ENCODE assay signal across 8 mouse cellular contexts in genomic region chr2:5950766-5951595, GRCm38 (mm10). TPM values are rescaled to one million over a fixed set of nuclear protein-coding genes. Genes with fewer than 3 reads are reported as not detected.
DNase-seq lines count a peak whose midpoint lies in the region; ATAC-seq and TF ChIP-seq lines count a peak whose summit lies in the region.

Gene Upf2, plus strand, starts transcription at chr2:5951469.

- H3K9me3 ChIP-seq in embryonic facial prominence, embryonic 14.5 days (ENCODE audit: control insufficient read depth, low read length) = no peaks in the 10 kb centered on the region
- H3K9me3 ChIP-seq in limb, embryonic 13.5 days = no peaks in the 10 kb centered on the region
- no peaks in the 10 kb centered on the region for H3K9me3 ChIP-seq in midbrain, embryonic 16.5 days (replicated peaks; ENCODE audit: control insufficient read depth, low read length, poor library complexity, severe bottlenecking)

- H3K4me2 ChIP-seq in embryonic facial prominence, embryonic 14.5 days (ENCODE audit: low read depth, low read length) = peak within 1 kb of the TSS; percentile 77
- H3K4me2 ChIP-seq in limb, embryonic 13.5 days (replicated peaks) = peak within 1 kb of the TSS; percentile 89
- H3K4me2 ChIP-seq in midbrain, embryonic 16.5 days (ENCODE audit: low read length) = peak within 1 kb of the TSS; percentile 97

- H3K4me3 ChIP-seq in embryonic facial prominence, embryonic 14.5 days (ENCODE audit: low read depth, low read length) = peak within 1 kb of the TSS; percentile 86
- H3K4me3 ChIP-seq in heart, adult 2 months = peak within 1 kb of the TSS; percentile 94
- peak within 1 kb of the TSS; percentile 95 for H3K4me3 ChIP-seq in limb, embryonic 13.5 days
- peak within 1 kb of the TSS; percentile 99 for H3K4me3 ChIP-seq in midbrain, embryonic 16.5 days (ENCODE audit: low read depth, low read length)

- peak; percentile 96 for DNase-seq in 3T3-L1 (ENCODE audit: low read depth, low spot score)
- DNase-seq in adrenal gland, postnatal 4 days (ENCODE audit: low spot score in 2 of 2) = peak; percentile 67 to 89
- DNase-seq in embryonic facial prominence, embryonic 14.5 days (ENCODE audit: low spot score) = peak; percentile 99
- DNase-seq in heart, adult 2 months = peak; percentile 94 to 95
- DNase-seq in kidney, adult 8-10 months = peak; percentile 94 to 97
- DNase-seq in spleen, postnatal 10 days (ENCODE audit: low spot score in 2 of 2) = peak; percentile 93 to 98

- under 1% methylated on average over 35 of the region's 54 CpGs for WGBS in embryonic facial prominence, embryonic 14.5 days
- under 1% methylated on average over 41 of the region's 54 CpGs for WGBS in heart, adult 2 months
- under 1% methylated on average over 44 of the region's 54 CpGs for WGBS in limb, embryonic 13.5 days
- under 1% methylated on average over 42 of the region's 54 CpGs for WGBS in midbrain, embryonic 16.5 days

- H3K79me2 ChIP-seq in heart, adult 2 months (replicated peaks; ENCODE audit: control insufficient read depth, insufficient read depth, low read length) = 0 out of 2 replicates have a peak, but pooled peaks cover 3% of the 10 kb centered on the region

- H3K36me3 ChIP-seq in embryonic facial prominence, embryonic 14.5 days (ENCODE audit: control insufficient read depth, insufficient read depth, low read length) = no peaks in the 10 kb centered on the region
- peaks cover 3% of the 10 kb centered on the region; the same call in 1 of the 2 replicates for H3K36me3 ChIP-seq in heart, adult 2 months (ENCODE audit: control insufficient read depth, insufficient read depth, low read length)
- no peaks in the 10 kb centered on the region for H3K36me3 ChIP-seq in limb, embryonic 13.5 days
- H3K36me3 ChIP-seq in midbrain, embryonic 16.5 days (ENCODE audit: control insufficient read depth, insufficient read depth, low read length) = no peaks in the 10 kb centered on the region

- TF ChIP-seq POLR2A in heart, adult 2 months (IDR thresholded peaks at IDR 0.05; ENCODE audit: insufficient read depth, low read depth, low read length) = peak; percentile 78

- intact Hi-C loops in heart, adult 2 months (cut with DNase I) = loop anchor here (2.0 to 5.0 kb wide), 2 partner anchors 54 to 106 kb away; partner anchors contain the start of genes Cdc123, Nudt5 and Sec61a2

- TF ChIP-seq EP300 in heart, adult 2 months (IDR thresholded peaks at IDR 0.05; ENCODE audit: insufficient read depth, low read depth, low read length) = peak; percentile 23; the same call in 1 of the 2 replicates

- TF ChIP-seq CTCF in heart, adult 2 months (IDR thresholded peaks at IDR 0.05) = peak; percentile 29

- H3K27me3 ChIP-seq in embryonic facial prominence, embryonic 14.5 days (replicated peaks; ENCODE audit: control insufficient read depth, insufficient read depth, low read length) = no peaks in the 10 kb centered on the region
- H3K27me3 ChIP-seq in heart, adult 2 months (ENCODE audit: control insufficient read depth, insufficient read depth, low read length) = no peaks in the 10 kb centered on the region
- H3K27me3 ChIP-seq in limb, embryonic 13.5 days = no peaks in the 10 kb centered on the region
- no peaks in the 10 kb centered on the region for H3K27me3 ChIP-seq in midbrain, embryonic 16.5 days (ENCODE audit: control insufficient read depth, insufficient read depth, low read depth, low read length)

- ATAC-seq in embryonic facial prominence, embryonic 14.5 days (ENCODE audit: low read depth) = peak; percentile 96
- ATAC-seq in limb, embryonic 13.5 days (ENCODE audit: low FRiP score, low read depth) = peak; percentile 97
- peak; percentile 96 for ATAC-seq in midbrain, embryonic 16.5 days

- peaks cover 5% of the 10 kb centered on the region for H3K4me1 ChIP-seq in embryonic facial prominence, embryonic 14.5 days (ENCODE audit: control insufficient read depth, insufficient read depth, low read length)
- H3K4me1 ChIP-seq in heart, adult 2 months (ENCODE audit: control insufficient read depth, insufficient read depth, low read length) = peaks cover 3% of the 10 kb centered on the region
- peaks cover 12% of the 10 kb centered on the region for H3K4me1 ChIP-seq in limb, embryonic 13.5 days
- H3K4me1 ChIP-seq in midbrain, embryonic 16.5 days (ENCODE audit: control insufficient read depth, insufficient read depth, low read length) = peaks cover 14% of the 10 kb centered on the region

- peak within 1 kb of the TSS; percentile 87 for H3K27ac ChIP-seq in embryonic facial prominence, embryonic 14.5 days (replicated peaks; ENCODE audit: low read depth, low read length)
- H3K27ac ChIP-seq in heart, adult 2 months = peak within 1 kb of the TSS; percentile 100
- H3K27ac ChIP-seq in limb, embryonic 13.5 days = peak within 1 kb of the TSS; percentile 87
- H3K27ac ChIP-seq in midbrain, embryonic 16.5 days (ENCODE audit: low read length) = peak within 1 kb of the TSS; percentile 85

- peak within 1 kb of the TSS; percentile 92 for H3K9ac ChIP-seq in embryonic facial prominence, embryonic 14.5 days (ENCODE audit: low read depth, low read length)
- H3K9ac ChIP-seq in heart, adult 2 months (ENCODE audit: low read depth, low read length) = peak within 1 kb of the TSS; percentile 87
- peak within 1 kb of the TSS; percentile 95 for H3K9ac ChIP-seq in limb, embryonic 13.5 days
- H3K9ac ChIP-seq in midbrain, embryonic 16.5 days (ENCODE audit: low read depth, low read length) = peak within 1 kb of the TSS; percentile 91

RNA-seq across cellular contexts. Expression of gene Upf2, which starts in this region (rescaled TPM):
- total RNA-seq in adrenal gland, postnatal 4 days (2021) = 10 to 100 TPM; 26.4 to 26.5 TPM
- polyA plus RNA-seq in embryonic facial prominence, embryonic 14.5 days (2014; fragmentation: Nextera tagmentation; extraction: Ambion mirVana) = 9.0 and 10.7 TPM in 2 replicates
- total RNA-seq in heart, adult 2 months (2021) = 10 to 100 TPM; 16.2 to 16.7 TPM
- polyA plus RNA-seq in heart, adult 2 months (2012; rRNA removed) = 2.9 and 5.0 TPM in 2 replicates
- polyA plus RNA-seq in limb, embryonic 13.5 days (2015; fragmentation: Nextera tagmentation; extraction: Ambion mirVana) = 12.1 and 12.5 TPM in 2 replicates
- 8.0 and 8.7 TPM in 2 replicates for polyA plus RNA-seq in midbrain, embryonic 16.5 days (2015; fragmentation: Nextera tagmentation; extraction: Ambion mirVana)

Comparison
In these comparisons a context has a peak if more than half of its experiments do, and no peak if none do; other contexts are left out.
1. Peak in every context shown above with its lines: DNase-seq, ATAC-seq, H3K4me3 ChIP-seq and H3K27ac ChIP-seq.